Mouse (Mus musculus): ENCODE results near the gene Anapc15. TPM values are rescaled to one million over a fixed set of nuclear protein-coding genes. Genes with fewer than 3 reads are reported as not detected.

The Anapc15 gene
- total and polyA plus RNA-seq, 2 experiments from 2014 or later, result 49.9 to 62.7 TPM

DNA sequence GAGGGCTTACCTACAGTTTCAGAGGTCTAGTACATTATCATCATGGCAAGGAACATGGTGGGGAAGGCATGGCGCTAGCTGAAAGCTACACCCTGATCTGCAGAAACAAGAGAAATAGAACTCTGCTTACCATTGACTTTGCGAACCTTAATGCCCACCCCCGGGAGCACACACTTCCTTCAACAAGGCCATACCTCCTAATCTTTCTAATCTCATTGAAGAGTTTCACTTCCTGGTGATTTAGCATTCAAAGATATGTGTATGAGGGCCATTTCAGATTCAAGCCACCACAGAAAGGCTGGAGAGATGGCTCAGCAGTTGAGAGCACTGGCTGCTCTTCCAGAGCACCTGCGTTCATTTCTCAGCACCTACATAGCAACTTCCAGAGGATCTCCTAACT lies 6.4 kb upstream of the Anapc15 start, which contains the start of gene Folr2:
Folr2 (minus strand) TSS at position 101 of the 400 bp plus-strand sequence.
- Histone ChIP-seq H3K9me3 (ENCODE audit: low read length) (no peaks in the 10 kb centered on the region), H3K27me3 (ENCODE audit: insufficient read depth, low read length) (no peaks in the 10 kb centered on the region), H3K4me3 (ENCODE audit: low read depth, low read length) (no peak within 1 kb of the TSS), H3K4me1 (ENCODE audit: insufficient read depth, low read length) (no peaks in the 10 kb centered on the region), H3K9ac (replicated peaks; ENCODE audit: low read length, poor library complexity, severe bottlenecking) (no peak within 1 kb of the TSS), H3K4me2 (ENCODE audit: low read depth, low read length, poor library complexity, severe bottlenecking) (no peak within 1 kb of the TSS), H3K36me3 (ENCODE audit: insufficient read depth, low read length) (no peaks in the 10 kb centered on the region), H3K27ac (ENCODE audit: low read depth, low read length) (no peak within 1 kb of the TSS)
- WGBS, result 91% methylated on average over 4 of the region's 4 CpGs
- no peak for TF ChIP-seq CTCF (IDR thresholded peaks at IDR 0.05)
- ATAC-seq (ENCODE audit: low FRiP score), result no peak
- no peak for DNase-seq (ENCODE audit: low spot score)

GRCm38 (mm10) chr7:101858362-101858761 lies 5.2 kb upstream of the Anapc15 start:
- H3K4me2 ChIP-seq (ENCODE audit: low read depth, low read length, poor library complexity, severe bottlenecking), result no peak overlapping the region
- 82% methylated on average over 9 of the region's 9 CpGs for WGBS
- H3K4me3 ChIP-seq (ENCODE audit: low read depth, low read length), result no peak overlapping the region
- TF ChIP-seq CTCF (IDR thresholded peaks at IDR 0.05), result no peak
- no peak for DNase-seq (ENCODE audit: low spot score)
- no peaks in the 10 kb centered on the region for H3K36me3 ChIP-seq (ENCODE audit: insufficient read depth, low read length)
- no peak overlapping the region for H3K27ac ChIP-seq (ENCODE audit: low read depth, low read length)
- no peaks in the 10 kb centered on the region for H3K9me3 ChIP-seq (ENCODE audit: low read length)
- H3K9ac ChIP-seq (replicated peaks; ENCODE audit: low read length, poor library complexity, severe bottlenecking), result no peak overlapping the region
- H3K27me3 ChIP-seq (ENCODE audit: insufficient read depth, low read length), result no peaks in the 10 kb centered on the region
- no peaks in the 10 kb centered on the region for H3K4me1 ChIP-seq (ENCODE audit: insufficient read depth, low read length)
- no peak for ATAC-seq (ENCODE audit: low FRiP score)

GRCm38 (mm10) chr7:101860978-101861377 lies 2.5 kb upstream of the Anapc15 start:
- Histone ChIP-seq H3K4me3 (ENCODE audit: low read depth, low read length) (no peak overlapping the region), H3K9ac (replicated peaks; ENCODE audit: low read length, poor library complexity, severe bottlenecking) (no peak overlapping the region), H3K27ac (ENCODE audit: low read depth, low read length) (no peak overlapping the region), H3K4me1 (ENCODE audit: insufficient read depth, low read length) (no peaks in the 10 kb centered on the region), H3K27me3 (ENCODE audit: insufficient read depth, low read length) (no peaks in the 10 kb centered on the region), H3K36me3 (ENCODE audit: insufficient read depth, low read length) (no peaks in the 10 kb centered on the region), H3K9me3 (ENCODE audit: low read length) (no peaks in the 10 kb centered on the region), H3K4me2 (ENCODE audit: low read depth, low read length, poor library complexity, severe bottlenecking) (no peak overlapping the region)
- no peak for TF ChIP-seq CTCF (IDR thresholded peaks at IDR 0.05)
- DNase-seq (ENCODE audit: low spot score) (no peak), ATAC-seq (ENCODE audit: low FRiP score) (no peak)

DNA sequence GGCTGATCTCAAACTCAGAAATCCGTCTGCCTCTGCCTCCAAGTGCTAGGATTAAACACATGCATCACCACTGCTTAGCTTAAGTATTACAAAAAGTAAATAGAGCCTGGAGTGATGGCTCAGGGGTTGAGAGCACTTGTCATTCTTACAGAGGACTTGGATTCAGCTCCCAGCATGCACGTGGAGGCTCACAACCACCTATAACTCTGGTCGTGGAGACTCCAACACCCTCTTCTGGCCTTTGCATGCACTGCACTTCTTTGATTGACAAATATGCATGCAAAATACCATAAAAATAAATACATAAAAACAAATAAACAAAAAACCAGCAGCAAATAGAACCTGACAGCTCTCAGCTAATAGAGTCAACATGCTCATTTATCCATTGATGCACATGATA lies 1.2 kb upstream of the Anapc15 start:
- Histone ChIP-seq H3K4me1 (ENCODE audit: insufficient read depth, low read length) (no peaks in the 10 kb centered on the region), H3K27me3 (ENCODE audit: insufficient read depth, low read length) (no peaks in the 10 kb centered on the region), H3K9me3 (ENCODE audit: low read length) (no peaks in the 10 kb centered on the region), H3K36me3 (ENCODE audit: insufficient read depth, low read length) (no peaks in the 10 kb centered on the region), H3K27ac (ENCODE audit: low read depth, low read length) (no peak overlapping the region), H3K9ac (replicated peaks; ENCODE audit: low read length, poor library complexity, severe bottlenecking) (no peak overlapping the region), H3K4me3 (ENCODE audit: low read depth, low read length) (no peak overlapping the region), H3K4me2 (ENCODE audit: low read depth, low read length, poor library complexity, severe bottlenecking) (no peak overlapping the region)
- 76% methylated on average over 3 of the region's 3 CpGs for WGBS
- no peak for TF ChIP-seq CTCF (IDR thresholded peaks at IDR 0.05)
- ATAC-seq (ENCODE audit: low FRiP score), result no peak
- no peak for DNase-seq (ENCODE audit: low spot score)

DNA sequence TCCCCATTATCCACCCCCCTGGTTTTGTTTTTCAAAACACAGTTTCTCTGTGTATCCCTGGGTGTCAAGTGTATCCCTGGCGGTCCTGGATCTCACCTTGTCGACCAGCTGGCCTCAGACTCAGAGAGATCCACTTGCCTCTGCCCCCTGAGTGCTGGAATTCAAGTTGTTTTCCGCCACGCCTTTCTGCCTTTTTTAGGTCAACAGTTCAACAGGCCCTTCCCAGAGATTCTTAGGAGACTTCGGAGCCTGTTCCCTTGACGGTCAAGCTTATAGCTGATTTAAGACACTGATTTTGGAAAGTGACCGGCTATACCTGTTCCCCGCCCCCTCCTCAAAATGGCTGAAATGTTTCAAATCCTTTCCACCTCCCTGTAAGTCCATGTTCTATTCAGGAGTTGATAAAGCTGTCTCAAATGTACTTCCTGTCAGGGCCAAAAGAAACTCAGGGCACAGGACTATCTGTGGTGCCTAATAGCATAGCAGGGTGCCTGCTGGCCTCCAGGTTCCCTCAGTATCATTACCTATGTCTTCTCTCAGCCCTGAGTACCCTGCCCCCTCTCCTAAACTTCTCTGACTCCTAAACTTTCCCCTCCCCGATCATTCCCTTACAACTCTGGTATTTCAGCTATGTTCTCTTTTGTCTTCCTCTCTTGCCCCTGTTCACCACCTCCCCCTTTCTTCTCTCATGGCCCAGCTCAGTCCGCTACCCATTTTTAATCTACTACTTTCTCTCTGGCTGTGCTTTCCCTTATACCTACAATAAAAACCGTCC lies 3.2 kb downstream of the Anapc15 start:
- Histone ChIP-seq H3K36me3 (ENCODE audit: insufficient read depth, low read length) (no peaks in the 10 kb centered on the region), H3K27ac (ENCODE audit: low read depth, low read length) (no peak overlapping the region), H3K27me3 (ENCODE audit: insufficient read depth, low read length) (no peaks in the 10 kb centered on the region), H3K9me3 (ENCODE audit: low read length) (no peaks in the 10 kb centered on the region), H3K4me1 (ENCODE audit: insufficient read depth, low read length) (no peaks in the 10 kb centered on the region), H3K4me2 (ENCODE audit: low read depth, low read length, poor library complexity, severe bottlenecking) (no peak overlapping the region), H3K9ac (replicated peaks; ENCODE audit: low read length, poor library complexity, severe bottlenecking) (no peak overlapping the region), H3K4me3 (ENCODE audit: low read depth, low read length) (no peak overlapping the region)
- no peak for TF ChIP-seq CTCF (IDR thresholded peaks at IDR 0.05)
- no peak for ATAC-seq (ENCODE audit: low FRiP score)
- DNase-seq (ENCODE audit: low spot score), result no peak
- 80% methylated on average over 11 of the region's 11 CpGs for WGBS

- TF ChIP-seq CTCF (IDR thresholded peaks at IDR 0.05), result no peak
- no peak overlapping the region for H3K4me3 ChIP-seq (ENCODE audit: low read depth, low read length)
- ATAC-seq (ENCODE audit: low FRiP score) (no peak), DNase-seq (ENCODE audit: low spot score) (no peak)
- H3K36me3 ChIP-seq (ENCODE audit: insufficient read depth, low read length), result no peaks in the 10 kb centered on the region
- no peak overlapping the region for H3K9ac ChIP-seq (replicated peaks; ENCODE audit: low read length, poor library complexity, severe bottlenecking)
- no peaks in the 10 kb centered on the region for H3K27me3 ChIP-seq (ENCODE audit: insufficient read depth, low read length)
- H3K4me1 ChIP-seq (ENCODE audit: insufficient read depth, low read length), result no peaks in the 10 kb centered on the region
- H3K9me3 ChIP-seq (ENCODE audit: low read length), result no peaks in the 10 kb centered on the region
- H3K4me2 ChIP-seq (ENCODE audit: low read depth, low read length, poor library complexity, severe bottlenecking), result no peak overlapping the region
- 97% methylated on average over 4 of the region's 4 CpGs for WGBS
- H3K27ac ChIP-seq (ENCODE audit: low read depth, low read length), result no peak overlapping the region
Observed at GRCm38 (mm10) chr7:101867482-101867881, 4.0 kb downstream of the Anapc15 start.
